Mouse (Mus musculus): ENCODE data around the gene Acrbp.

Acrbp gene

DNA sequence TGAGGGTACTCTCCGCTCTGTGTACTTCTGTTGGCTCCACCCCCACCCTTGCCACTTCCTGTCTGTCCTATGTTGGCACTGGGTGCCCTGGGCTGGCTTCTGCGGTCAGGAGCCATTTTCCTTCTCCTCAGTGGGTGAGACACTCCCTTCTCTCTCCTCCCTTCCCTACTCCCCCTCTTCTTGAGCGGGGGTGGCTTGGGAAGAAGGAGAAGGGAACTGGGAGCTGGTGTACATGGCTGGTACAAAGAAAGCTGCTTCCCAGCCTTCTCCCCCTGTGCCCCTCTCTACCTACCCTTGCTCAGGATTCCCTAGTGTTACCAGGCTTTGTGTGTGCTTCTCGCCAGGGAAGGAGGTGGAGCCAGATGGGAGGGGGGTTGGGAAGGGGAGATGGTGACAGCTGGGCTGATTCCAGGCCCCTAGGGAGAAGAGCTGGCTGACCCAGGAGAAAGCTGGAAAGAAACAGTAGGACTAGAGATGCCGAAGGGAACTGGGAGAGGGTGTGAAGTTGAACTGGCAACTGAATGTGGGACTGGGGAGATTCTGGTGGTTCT is 50.0 kb downstream of the Acrbp start:
- peak in 1 of 2 experiments; percentile 53 for DNase-seq (ENCODE audit: low spot score in 2 of 2)

DNA sequence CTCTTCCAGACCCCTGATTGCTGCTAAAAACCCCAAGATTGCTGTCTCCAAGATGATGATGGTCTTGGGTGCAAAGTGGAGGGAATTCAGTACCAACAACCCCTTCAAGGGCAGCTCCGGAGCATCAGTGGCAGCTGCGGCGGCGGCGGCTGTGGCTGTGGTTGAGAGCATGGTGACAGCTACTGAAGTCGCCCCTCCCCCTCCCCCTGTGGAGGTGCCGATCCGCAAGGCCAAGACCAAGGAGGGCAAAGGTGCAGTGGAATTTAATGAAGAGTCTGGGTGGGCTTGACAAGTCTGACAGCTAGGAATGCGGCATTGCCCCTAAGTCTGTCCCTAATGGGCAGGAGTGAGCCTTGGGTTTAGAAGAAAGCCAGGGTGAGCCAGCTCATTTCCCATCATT is 52.0 kb downstream of the Acrbp start:
- peak in 1 of 2 experiments; percentile 31 for DNase-seq (ENCODE audit: low spot score in 2 of 2)

GRCm38 (mm10) chr6:125104223-125104622 is 54.7 kb downstream of the Acrbp start:
- no peak for DNase-seq (ENCODE audit: low spot score in 2 of 2)

DNA sequence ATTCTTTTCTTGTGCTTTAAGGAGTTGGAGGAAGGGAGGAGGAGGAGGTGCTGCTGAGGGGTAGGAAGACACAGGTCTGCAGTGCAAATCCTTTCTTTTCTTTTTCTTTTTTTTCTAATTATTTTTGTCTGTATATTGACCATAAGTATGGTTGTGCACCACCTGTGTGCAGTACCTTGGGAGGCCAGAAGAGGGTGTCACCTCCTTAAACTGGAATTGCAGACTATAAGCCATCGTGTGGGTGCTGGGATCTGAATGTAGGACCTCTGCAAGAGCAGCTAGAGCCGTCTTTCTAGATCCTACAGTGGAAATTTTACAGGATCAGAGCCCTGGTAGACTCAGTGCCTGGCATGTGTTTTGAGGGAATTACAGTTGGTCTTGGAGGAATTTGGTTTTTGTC is 58.2 kb downstream of the Acrbp start:
- no peak for DNase-seq (ENCODE audit: low spot score in 2 of 2)

GRCm38 (mm10) chr6:125109371-125109770 is 59.9 kb downstream of the Acrbp start:
- DNase-seq (ENCODE audit: low spot score in 2 of 2), result no peak

GRCm38 (mm10) chr6:125110927-125111326 is 61.4 kb downstream of the Acrbp start:
- DNase-seq (ENCODE audit: low spot score in 2 of 2), result peak; percentile 61 to 74

GRCm38 (mm10) chr6:125112553-125112952 is 63.1 kb downstream of the Acrbp start:
- DNase-seq (ENCODE audit: low spot score in 2 of 2), result no peak

Measured in right cerebral cortex, postnatal 10 days (tissue).